In the genomic region with DNA sequence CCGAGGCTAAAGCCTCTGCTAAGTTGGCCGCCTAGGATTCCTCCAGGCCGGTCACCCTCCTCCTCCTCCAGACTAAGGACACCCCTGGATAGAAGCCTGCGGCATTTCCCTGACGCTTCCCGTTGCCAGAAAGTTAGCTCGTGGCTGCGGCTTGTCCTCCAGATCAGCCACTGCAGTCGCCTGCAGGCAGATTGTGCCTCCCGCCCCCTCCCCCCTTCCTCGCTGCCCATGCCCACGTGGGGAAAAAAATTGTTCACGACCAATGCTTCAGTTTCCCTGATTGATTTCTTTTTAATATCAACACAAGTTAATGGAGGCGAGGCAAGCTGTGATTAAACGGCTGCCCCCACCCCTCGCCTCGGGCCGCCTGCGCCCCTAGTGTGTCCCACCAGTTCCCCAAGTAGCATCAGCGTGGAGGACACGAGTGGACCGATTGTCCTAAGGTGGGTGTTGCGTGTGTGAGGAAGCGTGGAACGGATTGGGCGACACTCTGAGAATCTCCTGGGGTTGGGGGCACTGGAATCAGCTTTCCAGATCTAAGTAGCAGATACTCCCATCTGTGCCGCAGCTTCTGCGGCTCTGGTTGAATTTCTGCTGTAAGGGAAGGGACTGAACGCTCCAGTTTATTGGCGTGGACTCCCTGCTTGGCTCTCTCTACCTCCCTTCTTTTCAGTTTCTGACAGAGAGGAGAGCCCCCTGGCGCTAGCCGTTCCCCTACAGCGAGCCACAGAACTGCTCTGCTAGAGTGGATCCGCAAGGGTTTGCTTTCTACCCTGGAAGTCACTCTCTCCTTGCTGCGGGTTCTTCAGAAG, we compare ENCODE assay signal across 8 mouse cellular contexts. TPM values are rescaled to one million over a fixed set of nuclear protein-coding genes. Genes with fewer than 3 reads are reported as not detected.
A peak's percentile ranks its signal among the peaks of the same experiment; 100 is the strongest.
DNase-seq lines count a peak whose midpoint lies in the region; ATAC-seq lines count a peak whose summit lies in the region.

No protein-coding gene starts in this region.

- peak overlapping the region; percentile 61 for H3K4me3 ChIP-seq in kidney, embryonic 15.5 days (replicated peaks)
- peak overlapping the region; percentile 67 for H3K4me3 ChIP-seq in kidney, embryonic 16.5 days (ENCODE audit: low read length)
- peak overlapping the region; percentile 75 for H3K4me3 ChIP-seq in lung, embryonic 16.5 days (ENCODE audit: low read length)

- under 1% methylated on average over 35 of the region's 35 CpGs for WGBS in kidney, embryonic 15.5 days
- under 1% methylated on average over 35 of the region's 35 CpGs for WGBS in kidney, embryonic 16.5 days
- WGBS in lung, embryonic 16.5 days: under 1% methylated on average over 35 of the region's 35 CpGs

- H3K9me3 ChIP-seq in kidney, embryonic 15.5 days (replicated peaks): no peaks in the 10 kb centered on the region
- H3K9me3 ChIP-seq in kidney, embryonic 16.5 days (ENCODE audit: low read length): no peaks in the 10 kb centered on the region
- H3K9me3 ChIP-seq in lung, embryonic 16.5 days (ENCODE audit: control insufficient read depth, low read length): no peaks in the 10 kb centered on the region

- H3K27ac ChIP-seq in kidney, embryonic 15.5 days: peak overlapping the region; percentile 67
- no peak overlapping the region; the same call in 1 of the 2 replicates for H3K27ac ChIP-seq in kidney, embryonic 16.5 days (ENCODE audit: low read length)
- peak overlapping the region; percentile 82 for H3K27ac ChIP-seq in lung, embryonic 16.5 days (ENCODE audit: low read length)

- H3K36me3 ChIP-seq in kidney, embryonic 15.5 days: no peaks in the 10 kb centered on the region
- H3K36me3 ChIP-seq in kidney, embryonic 16.5 days (ENCODE audit: insufficient read depth, low read length): no peaks in the 10 kb centered on the region
- no peaks in the 10 kb centered on the region for H3K36me3 ChIP-seq in lung, embryonic 16.5 days (ENCODE audit: control insufficient read depth, insufficient read depth, low read length)

- H3K4me1 ChIP-seq in kidney, embryonic 15.5 days: peaks cover 65% of the 10 kb centered on the region
- H3K4me1 ChIP-seq in kidney, embryonic 16.5 days (ENCODE audit: insufficient read depth, low read length): peaks cover 48% of the 10 kb centered on the region
- peaks cover 36% of the 10 kb centered on the region for H3K4me1 ChIP-seq in lung, embryonic 16.5 days (replicated peaks; ENCODE audit: control insufficient read depth, insufficient read depth, low read length)

- H3K27me3 ChIP-seq in kidney, embryonic 15.5 days: peaks cover 91% of the 10 kb centered on the region
- H3K27me3 ChIP-seq in kidney, embryonic 16.5 days (ENCODE audit: insufficient read depth, low read length): peaks cover 63% of the 10 kb centered on the region
- H3K27me3 ChIP-seq in lung, embryonic 16.5 days (ENCODE audit: control insufficient read depth, insufficient read depth, low read depth, low read length): no peaks in the 10 kb centered on the region; the same call in 1 of the 2 replicates

- no peak for DNase-seq in kidney, adult 9 months
- DNase-seq in adrenal gland, postnatal 25 days: peak; percentile 58
- DNase-seq in gastrocnemius, postnatal 10 days: peak; percentile 52
- peak; percentile 58 for DNase-seq in right cerebral cortex, postnatal 14 days
- DNase-seq in B cell, adult 2 months: no peak

- ATAC-seq in kidney, embryonic 15.5 days (replicated peaks; ENCODE audit: low FRiP score): peak; percentile 29; the same call in 1 of the 2 replicates
- ATAC-seq in kidney, embryonic 16.5 days (ENCODE audit: low FRiP score, low TSS enrichment): peak; percentile 34
- peak; percentile 35 for ATAC-seq in lung, embryonic 16.5 days (ENCODE audit: low read depth)

- H3K9ac ChIP-seq in kidney, embryonic 15.5 days: peak overlapping the region; percentile 59
- H3K9ac ChIP-seq in kidney, embryonic 16.5 days (replicated peaks; ENCODE audit: low read length): peak overlapping the region; percentile 72
- H3K9ac ChIP-seq in lung, embryonic 16.5 days (ENCODE audit: low read length): peak overlapping the region; percentile 83

- H3K4me2 ChIP-seq in kidney, embryonic 15.5 days: peak overlapping the region; percentile 97
- H3K4me2 ChIP-seq in kidney, embryonic 16.5 days (replicated peaks; ENCODE audit: low read depth, low read length): peak overlapping the region; percentile 98
- peak overlapping the region; percentile 87 for H3K4me2 ChIP-seq in lung, embryonic 16.5 days (ENCODE audit: low read depth, low read length)

RNA-seq across cellular contexts. Expression of gene Nrp2, which starts 4.2 kb away (rescaled TPM):
- 11.7 and 12.2 TPM in 2 replicates for polyA plus RNA-seq in kidney, embryonic 15.5 days (2015; fragmentation: Nextera tagmentation; extraction: Ambion mirVana)
- total RNA-seq in adrenal gland, postnatal 25 days (2021): 38.3 and 44.1 TPM in 2 replicates
- total RNA-seq in gastrocnemius, postnatal 10 days (2021): 10 to 100 TPM; 16.1 to 30.9 TPM
- 10.2 and 11.2 TPM in 2 replicates for polyA plus RNA-seq in kidney, embryonic 16.5 days (2015; fragmentation: Nextera tagmentation; extraction: Ambion mirVana)
- polyA plus RNA-seq in lung, embryonic 16.5 days (2015; fragmentation: Nextera tagmentation; extraction: Ambion mirVana): 11.6 and 13.3 TPM in 2 replicates

Comparison
In these comparisons a context has a peak if more than half of its experiments do, and no peak if none do; other contexts are left out.
1. DNase-seq: peak in adrenal gland, postnatal 25 days (single experiment), gastrocnemius, postnatal 10 days (single experiment) and right cerebral cortex, postnatal 14 days (single experiment); none in kidney, adult 9 months (single experiment) and B cell, adult 2 months (0 of 2).
2. Peak in every context shown above with its lines, with median percentiles within 50 percentile points of each other: ATAC-seq, H3K4me2 ChIP-seq, H3K4me3 ChIP-seq and H3K9ac ChIP-seq.